Mouse (Mus musculus) kidney, postnatal 36 days (tissue): ENCODE measurements around the gene 4930523C07Rik.

Source experiments
- DNase-seq, 2 experiments: peaks; one replicate each; pipeline ENCODE4 v3.0.0; 2021 to 2022; ENCODE audit warnings: mixed read lengths in 2 of 2

Gene 4930523C07Rik

DNA sequence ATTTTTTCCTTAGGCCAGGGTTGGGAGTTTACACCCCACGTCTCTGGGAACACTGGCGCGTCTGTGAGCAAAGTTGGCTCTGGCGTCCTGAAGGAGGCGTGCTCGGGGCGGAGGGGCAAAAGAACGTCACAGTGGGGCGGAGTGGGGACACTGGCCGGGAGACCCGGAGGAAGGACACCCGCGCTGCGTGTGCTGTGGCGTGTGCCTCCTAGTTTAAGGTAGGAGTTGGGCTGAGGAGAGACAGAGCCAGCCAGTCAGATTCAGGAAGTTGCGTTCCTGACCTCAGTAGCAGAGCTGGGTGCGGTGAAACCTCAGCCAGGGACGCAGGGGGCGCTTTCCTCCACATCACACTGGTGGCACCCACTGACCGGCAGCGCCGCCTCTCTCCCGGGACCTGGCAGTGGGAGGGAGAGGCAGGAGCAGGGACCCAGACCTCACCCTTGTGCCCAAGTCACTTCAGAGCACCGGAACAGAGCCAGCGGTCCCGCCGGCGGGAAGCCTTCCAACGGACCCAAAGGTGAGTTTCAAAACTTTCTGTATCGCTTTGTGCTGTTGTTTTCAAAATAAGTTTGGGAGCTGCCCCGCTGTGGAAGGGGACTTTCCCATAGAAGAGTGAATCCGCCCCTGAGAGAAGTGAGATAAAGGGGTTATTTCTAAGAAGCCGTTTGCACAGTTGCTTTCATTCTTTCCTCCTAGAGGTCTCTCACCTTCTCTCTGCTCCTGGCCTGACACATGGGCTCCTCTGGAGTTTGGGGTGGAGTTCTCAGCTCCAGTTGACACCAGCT, at the start of gene 4930523C07Rik:
4930523C07Rik (plus strand) TSS at position 146 of the 785 bp plus-strand sequence.
- DNase-seq: peak; percentile 83 to 86

DNA sequence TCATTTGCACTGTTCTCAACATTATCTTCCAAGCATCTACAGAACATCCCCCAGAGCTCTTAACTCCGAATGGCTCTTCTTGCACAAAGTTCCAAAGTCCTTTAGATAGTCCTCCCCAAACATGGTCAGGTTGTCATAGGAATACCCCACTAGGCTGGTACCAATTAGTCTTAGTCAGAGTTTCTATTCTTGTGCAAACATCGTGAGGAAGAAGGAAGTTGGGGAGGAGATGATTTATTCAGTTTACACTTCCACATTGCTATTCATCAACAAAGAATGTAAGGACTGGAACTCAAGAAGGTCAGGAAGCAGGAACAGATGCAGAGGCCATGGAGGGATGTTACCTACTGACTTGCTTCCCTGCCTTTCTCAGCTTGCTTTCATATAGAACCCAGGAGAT, 46.9 kb upstream of the 4930523C07Rik start:
- no peak for DNase-seq

DNA sequence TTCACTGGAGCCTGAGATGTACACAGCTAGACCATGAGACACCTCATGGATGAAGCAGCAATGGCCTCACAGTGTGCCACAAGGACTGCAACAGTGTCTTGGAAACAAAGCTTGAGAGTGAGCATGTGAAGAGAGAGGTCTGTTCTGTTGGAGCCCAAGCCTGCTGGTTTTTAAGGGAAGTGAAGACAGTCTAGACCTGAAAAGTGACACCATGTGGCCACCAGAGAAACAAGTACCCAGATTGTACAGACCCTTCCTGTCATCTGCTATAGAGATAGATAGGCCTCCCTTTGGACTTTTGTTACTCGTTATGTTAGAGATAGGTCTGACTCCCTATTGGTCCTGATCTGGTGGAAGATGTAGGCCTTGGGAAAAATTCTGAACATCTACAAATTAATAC, 45.8 kb upstream of the 4930523C07Rik start:
- no peak for DNase-seq

DNA sequence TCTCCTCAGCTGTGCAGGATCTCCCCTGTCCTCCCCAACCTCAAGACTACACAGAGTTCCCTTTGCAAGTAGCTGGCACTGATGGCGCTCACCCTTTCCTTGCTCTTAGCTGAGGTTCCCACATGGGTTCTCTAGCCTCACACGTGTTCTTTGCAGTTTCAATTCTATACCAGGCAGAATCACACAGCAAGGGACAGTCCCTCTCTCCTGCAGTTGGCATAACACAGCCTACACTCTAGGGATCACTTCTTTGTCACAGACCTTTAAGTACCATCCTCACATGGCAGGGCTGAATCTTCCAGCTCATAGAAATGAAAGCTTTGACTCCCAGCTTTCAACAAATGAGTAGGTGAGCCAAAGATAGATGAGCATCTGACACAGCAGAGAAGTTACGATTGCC, 45.0 kb upstream of the 4930523C07Rik start:
- no peak for DNase-seq

DNA sequence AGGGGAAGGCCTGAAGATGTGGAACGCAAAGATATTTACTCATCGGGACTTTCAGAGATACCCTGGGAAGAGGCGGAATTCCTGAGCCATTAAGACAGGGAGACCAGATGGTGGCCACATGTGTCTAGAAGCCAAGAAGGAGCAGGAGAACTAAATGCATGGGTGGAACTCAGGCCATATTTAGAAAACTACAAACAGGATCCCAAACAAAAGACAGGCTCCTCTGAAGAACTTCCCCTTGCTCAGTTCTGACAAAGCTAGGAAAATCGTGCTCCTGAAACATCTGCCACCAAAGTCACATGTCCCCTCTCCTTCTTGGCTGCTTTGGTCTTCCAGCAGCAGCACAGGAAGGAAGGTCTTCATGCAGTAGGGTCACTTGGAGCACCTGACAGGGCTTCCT, 38.9 kb upstream of the 4930523C07Rik start:
- no peak for DNase-seq

DNA sequence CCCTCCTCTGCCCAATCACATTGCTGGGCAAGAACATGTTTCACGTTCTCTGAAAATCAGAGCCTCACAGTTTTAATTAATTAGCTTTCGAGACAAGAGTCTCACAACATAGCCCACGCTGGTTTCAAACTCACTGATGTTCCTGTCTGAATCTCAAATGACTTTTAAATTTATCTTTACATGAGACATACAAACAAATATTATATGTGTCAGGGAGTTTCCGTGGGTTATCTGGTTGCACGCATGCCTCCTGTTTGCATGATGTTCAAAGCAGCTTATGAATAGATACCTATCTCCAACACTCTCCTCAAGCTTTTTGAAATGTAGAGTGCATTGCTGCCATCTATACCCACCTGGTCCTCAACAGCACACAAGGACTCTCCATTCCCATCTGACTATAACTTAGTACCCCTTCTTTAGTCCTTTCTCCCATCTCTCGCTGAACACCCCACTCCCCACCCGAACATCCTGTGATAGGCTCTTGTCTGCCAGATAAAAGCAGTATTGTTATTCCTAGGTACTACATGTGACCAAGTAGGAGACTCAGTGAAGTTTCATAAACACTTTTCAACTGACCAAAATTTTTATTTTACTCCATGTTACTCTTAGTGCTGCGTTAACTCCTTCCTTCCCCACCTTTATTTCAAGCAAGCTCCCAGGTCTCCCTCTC, 37.1 kb upstream of the 4930523C07Rik start:
- DNase-seq: no peak

DNA sequence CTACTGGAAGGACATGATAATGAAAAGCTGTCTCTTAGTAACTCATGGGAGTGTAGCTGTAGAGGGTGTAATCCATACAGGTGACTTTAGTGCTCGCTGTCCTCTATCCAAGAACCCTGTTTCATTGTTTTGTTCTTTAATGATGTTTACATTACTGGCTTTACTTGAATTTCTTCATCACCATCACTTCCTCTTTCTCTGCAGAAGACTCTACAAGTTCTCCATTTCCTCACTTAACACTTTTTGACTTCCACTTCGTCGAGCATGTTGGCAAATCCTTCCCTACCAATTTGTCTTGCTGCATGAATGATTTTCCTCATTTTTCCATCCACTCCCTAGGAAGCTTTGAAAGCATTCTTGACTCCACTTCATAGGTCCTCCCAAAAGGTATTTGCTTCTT, 31.1 kb upstream of the 4930523C07Rik start:
- DNase-seq: no peak

DNA sequence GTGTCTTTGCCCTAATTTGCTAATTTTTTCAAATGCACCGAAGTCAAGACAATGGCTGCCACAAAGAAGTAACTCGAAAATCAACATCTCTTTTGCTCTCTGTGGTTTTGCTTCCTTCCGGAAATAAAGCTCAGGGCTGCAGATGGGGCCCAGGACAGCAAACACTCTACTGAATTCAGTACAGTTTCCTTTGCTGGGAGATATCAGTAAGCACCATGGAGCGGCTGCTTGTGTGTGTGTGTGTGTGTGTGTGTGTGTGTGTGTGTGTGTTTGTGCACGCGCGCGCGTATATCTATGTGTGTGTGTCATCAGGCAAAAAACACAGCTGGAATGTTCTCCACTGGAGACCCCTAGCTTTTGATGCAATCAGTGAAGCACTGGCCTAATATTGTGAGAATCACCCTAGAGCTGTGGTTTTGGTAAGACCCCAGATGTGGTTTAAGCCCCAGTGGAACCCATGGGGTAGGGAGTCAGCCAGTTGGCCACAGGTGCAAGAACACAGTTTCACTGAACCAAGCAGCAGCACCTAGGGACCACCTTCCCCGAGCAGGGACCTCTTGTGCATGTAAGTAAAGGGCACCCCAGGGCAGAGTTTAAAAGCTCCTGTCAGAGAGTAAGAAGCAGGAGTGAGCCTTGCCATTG, 19.7 kb upstream of the 4930523C07Rik start:
- no peak for DNase-seq

DNA sequence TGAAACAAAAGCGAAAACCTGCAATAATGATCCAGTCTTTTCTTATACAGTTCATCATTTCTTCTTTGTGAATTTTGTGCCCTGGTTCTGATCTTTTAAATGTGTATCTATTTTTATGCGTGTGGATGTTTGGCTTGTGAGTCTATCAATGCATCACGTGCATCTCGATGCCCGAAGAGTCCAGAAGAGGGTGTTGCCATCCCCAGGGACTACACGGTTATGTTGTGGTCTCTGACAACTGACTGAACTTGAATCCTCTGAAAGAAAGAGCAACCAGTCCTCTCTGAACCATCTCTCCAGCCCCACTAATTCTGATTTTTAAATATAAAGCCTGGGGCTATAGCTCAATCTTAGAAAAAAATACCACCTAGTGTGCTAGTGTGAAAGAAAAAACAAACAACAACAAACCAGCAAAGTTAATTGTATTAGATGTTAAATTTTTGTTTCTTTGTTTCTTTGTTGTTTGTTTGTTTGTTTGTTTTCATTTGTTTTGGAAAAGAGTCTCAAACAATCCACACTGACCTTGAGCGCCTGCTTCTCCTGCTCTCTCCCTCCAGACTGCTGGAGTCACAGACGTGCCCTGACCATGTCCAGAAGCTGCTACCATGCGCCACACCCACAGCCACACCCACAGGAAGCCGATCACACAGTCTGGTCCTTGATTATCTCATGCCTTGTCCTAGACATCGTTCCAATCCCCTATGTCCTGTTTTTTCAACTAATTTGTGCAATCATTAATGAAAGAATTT, 18.9 kb upstream of the 4930523C07Rik start:
- no peak for DNase-seq

DNA sequence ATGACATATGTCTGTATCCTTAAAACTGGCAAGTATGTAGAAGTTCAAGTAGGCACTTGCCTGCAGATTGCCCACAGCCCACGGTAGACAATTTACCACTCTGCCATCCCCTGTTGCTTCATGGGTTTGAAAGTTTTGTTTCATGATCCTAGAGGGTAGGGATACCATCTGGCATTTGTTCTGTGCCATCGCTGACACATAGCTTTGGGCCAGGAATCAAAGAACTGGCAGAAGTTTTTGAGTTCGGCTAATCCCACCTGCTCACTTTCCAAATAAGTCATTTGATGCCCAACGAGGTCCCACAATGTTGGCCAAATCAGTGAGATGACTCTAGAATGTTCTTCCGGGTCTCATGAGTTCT, 18.3 kb upstream of the 4930523C07Rik start:
- DNase-seq: no peak

DNA sequence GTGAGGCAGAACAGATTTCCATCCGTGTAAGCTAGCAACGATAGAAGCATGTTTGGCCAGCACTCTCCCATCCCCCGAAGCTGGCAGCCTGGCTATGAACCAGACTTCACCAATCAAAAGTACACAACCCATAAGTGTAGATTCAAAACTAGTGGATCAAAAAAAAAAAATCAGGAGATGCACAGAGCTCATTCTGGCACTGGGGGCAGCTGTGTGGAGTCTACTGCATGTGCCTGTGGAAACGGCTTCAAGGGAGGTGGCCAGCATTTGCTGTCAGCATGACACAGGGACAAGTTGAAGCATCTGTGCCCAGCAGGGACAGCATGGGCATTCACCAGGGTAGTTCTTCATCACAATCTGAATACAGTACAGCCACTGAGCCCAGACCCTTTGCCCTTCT, 16.2 kb upstream of the 4930523C07Rik start:
- DNase-seq: no peak

DNA sequence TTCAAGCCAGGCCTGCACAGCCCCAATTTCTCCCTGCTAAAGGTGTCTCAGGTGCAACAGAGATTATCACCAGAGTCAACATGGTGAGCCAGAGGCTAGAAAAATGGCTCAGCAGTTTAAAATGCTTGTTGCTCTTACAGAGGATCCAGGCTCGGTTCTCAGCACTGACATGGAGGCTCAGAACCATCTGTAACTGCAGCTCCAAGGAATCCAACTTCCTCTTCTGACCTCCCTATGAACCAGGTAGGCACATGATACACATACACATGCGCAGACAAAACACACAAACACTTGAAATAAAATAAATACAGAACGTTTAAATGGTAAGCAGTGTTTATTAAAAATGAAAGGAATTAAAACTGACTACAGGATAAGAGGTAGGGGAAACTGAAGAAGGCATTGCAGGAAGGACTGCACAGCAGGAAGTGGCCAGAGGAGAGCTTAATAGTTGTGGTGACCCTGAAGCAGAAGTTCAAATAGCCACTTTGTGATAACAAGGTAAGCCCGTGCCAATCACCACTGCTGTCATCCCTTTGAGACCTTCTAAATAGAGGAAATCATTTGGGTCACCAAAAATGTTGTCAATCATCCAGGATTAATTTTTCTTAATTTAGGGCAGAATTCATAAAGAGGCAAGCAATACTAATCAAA, 10.1 kb upstream of the 4930523C07Rik start:
- DNase-seq: no peak

DNA sequence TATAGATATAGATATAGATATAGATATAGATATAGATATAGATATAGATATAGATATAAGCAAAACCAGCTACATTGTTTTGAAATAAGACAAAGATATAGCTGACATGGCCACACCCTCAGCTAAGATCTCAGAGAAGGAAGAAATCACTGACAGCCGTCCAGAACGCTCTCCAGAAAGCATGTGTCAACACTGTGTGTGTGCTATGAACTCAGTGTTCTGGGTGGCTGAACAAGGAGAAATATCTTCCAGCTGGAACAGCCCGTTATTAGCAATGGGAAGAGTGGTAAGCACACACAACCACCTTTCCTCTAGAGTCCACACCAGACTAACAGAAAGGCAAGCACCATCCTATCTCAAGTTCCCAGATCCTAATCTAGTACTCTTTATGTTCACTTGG, 8.6 kb upstream of the 4930523C07Rik start:
- DNase-seq: no peak

DNA sequence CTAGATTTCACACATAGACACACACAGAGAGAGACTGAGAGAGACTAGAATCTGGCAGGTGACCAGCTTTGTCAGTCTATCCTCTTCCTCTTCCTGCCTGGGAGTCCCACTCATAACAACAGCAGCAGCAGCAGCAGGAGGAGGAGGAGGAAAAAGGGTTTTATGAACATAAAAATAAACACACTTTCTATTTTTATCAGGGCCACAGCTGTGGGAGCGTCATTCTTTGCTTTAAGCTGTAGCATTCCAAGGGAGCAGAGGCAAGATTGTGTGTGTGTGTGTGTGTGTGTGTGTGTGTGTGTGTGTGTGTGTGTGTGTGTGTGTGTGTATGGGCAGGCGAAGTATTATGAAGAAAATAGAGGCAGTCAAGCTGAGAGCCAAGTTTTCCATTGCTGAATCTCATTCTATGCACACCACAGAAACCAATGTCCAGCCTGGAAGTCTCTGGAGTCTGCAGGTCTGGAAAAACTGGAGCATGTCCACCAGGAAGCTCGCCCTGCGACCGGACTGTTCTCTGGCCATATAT, 7.1 kb upstream of the 4930523C07Rik start:
- peak; percentile 40 to 57 for DNase-seq

DNA sequence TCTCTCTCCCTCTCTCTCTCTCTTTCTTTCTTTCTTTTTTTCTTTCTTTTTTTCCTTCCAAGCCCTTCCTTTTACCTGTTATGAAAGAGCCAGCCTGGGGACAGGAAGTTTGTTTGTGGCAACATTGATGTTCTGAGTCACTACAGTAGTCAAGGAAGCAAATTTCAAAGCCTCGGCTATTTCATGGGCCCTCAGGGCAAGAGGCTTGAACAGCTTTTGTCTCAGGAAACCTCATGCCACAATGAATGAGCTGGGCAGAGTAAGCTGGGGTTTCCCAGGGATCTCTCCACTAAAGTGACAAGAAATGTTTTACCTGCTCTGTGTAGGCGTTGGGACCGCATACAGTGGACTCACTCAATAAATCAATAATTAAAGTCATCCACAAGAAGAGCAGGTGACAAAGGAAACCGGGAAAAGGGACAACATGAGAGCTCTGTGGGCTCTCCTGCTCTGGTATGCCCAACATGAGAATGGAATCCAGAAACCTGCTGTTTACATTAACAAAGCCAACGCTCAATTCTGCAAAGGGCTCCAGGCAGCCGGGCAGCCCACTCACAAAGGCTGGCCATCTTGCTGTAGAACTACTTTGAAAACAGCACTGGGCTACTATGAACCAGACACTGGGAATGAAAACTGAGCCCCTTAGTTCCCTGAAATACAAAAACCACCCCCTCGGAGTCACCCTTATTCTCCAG, 4.1 kb upstream of the 4930523C07Rik start:
- DNase-seq: no peak

DNA sequence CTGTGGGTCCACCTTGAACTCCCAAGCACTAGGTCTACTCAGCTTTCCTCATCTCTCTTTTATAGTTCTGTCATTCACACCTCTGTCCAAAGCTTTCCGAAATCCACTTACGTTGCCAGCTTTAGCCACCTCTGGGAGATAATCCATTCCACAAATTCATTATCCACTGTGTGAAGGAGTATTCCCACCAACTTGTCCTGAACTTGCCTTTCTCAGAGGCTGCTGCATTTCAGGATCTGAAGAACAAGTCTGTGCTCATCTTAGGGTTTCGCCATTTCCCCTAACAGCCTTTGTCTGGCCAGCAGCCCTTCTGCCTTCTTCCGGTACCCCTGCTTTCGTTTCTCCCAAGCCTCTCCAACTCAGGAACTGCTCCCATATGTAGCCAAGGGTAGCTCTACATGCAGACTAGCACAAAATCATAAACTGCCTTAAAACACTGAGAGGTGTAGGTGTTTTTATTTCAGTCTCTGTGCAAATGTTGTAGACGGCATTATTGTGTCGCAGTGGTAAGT, 2.9 kb upstream of the 4930523C07Rik start:
- no peak for DNase-seq

DNA sequence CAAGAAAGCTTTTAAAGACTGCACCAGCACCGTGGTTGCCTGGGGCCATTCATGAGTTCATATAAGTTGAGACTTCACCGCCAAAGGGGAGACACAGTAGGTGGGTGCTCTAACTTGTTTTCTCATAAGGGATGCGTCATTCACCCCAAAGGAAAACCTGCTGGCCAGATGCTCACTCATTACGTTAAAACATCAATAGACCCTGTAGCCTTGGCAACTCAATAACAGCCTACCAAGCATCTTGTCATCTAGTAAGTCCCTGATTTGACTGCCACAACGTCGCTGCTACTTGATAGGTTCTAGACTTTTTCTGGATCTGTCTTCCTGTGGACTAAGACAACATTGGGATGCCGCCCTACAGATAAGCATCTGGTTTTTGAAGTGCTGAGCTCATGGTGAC, 1.8 kb upstream of the 4930523C07Rik start:
- DNase-seq: no peak

DNA sequence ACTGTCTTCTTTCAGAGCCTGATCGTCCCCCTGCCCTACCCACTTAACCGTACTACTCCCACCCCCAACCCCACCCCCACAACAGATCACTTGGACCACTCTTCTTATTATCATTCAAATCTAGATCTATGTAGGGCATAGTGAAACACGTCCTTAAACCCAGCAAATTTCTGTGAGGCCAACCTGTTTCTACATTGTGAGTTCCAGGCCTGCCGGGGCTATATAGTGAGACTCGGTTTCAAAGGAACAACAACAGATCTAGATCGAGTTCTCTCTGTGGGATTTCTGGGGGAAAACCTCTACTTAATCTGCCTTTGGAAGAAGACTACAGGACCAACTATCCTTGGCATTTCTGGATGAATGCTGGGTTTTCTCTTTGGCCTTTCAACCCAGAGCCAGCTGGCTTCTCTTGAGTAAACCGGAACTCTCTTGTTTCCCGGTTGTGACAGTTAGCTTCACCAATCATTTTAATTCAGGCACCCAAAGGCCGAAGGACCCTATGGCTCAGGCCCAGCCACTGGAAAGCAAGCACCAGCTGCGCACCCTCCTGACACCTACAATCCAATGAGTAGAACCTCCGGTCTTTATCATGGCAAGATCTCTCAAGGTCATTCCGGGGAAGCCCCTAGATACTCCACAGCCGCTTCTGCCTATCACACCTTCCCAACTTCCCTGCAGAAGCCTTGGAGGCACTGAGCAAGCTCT, 759 bp upstream of the 4930523C07Rik start:
- DNase-seq: peak in 1 of 2 experiments; percentile 11

DNA sequence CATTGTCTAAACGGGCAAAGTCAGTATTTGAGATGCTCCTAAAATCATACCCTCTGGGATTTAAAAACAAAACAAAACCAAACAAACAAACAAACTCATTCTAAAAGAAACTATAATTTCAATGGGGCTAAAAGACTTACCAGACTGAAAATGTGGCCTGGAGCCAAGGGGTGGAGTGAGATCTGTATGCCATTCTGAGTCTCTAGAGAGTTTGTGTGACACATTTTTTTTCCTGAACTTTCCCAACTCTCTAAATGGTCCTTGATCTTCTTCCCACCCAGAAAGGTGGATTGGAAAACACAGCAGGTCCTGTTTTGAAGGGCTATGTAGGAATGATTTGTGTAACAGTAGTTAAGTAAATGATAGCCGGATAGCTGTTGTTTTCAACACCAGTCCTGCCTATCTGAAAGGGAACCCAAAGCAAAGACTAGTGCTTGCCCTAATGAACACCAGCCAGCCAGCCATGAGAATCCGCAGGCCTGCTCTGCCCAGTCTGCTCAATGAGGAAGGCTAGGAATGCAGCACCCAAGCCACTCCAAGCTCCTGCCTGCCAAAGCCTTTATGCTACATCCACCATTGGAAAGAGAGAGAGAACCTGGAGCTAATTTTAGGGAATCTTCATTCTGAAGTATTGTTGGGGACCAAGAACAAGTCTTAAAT, 1.0 kb downstream of the 4930523C07Rik start:
- peak; percentile 34 to 63 for DNase-seq

DNA sequence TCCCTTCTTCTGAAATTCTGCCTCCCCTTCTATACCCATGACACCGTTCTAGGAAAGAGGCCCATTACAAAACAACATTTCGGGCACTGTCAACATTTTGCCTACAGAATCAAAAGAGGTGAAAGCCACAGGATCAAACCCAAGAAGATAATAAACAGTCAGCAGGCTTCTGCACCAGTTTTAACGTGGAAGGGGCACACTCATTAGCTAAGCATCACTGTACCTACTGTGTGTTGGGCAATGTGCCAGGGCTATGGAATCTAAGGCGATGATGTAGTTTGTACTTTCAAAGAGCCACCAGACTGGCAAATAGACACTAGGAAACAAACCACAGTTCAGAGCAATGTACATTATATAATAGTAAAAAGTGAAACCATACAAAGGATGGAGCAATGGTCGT, 1.8 kb downstream of the 4930523C07Rik start:
- DNase-seq: no peak
